12 mouse cellular contexts compared by ENCODE assay signal in the genomic region with DNA sequence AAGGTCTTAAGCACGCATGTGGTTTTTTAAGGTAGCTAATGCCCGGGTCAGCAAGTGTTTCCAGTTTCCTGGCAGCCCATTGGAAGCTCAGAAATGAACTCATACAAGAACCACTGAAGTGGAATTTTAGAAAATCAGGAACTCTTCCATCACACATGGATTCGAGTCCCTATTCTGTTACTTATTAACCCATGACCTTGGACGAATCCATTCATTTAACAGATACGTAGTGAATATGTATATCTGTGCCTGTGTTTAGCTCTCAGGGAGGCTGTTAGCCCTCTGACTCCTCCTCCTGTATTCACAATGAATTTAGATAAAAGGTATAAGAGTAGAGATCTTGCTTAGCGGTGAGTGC. TPM values are rescaled to one million over a fixed set of nuclear protein-coding genes. Genes with fewer than 3 reads are reported as not detected.
A peak's percentile ranks its signal among the peaks of the same experiment; 100 is the strongest.
DNase-seq lines count a peak whose midpoint lies in the region; ATAC-seq and TF ChIP-seq lines count a peak whose summit lies in the region.
"Had no signal": no experiment of that assay in that cellular context is flagged by ENCODE, and none has a peak within 500 bp of the region (broad histone marks: within the 10 kb centered on the region; RNA-seq: fewer than 3 reads in every experiment).

No protein-coding gene starts in this region.

- 67% methylated on average over 6 of the region's 6 CpGs for WGBS in heart, embryonic 16.5 days
- 59% methylated on average over 6 of the region's 6 CpGs for WGBS in thymus, adult 2 months
- WGBS in limb, embryonic 12.5 days, result 44% methylated on average over 6 of the region's 6 CpGs

- no peaks in the 10 kb centered on the region for H3K9me3 ChIP-seq in heart, embryonic 16.5 days (replicated peaks; ENCODE audit: control insufficient read depth, low read length)
- no peaks in the 10 kb centered on the region for H3K9me3 ChIP-seq in limb, embryonic 12.5 days
- H3K9me3 ChIP-seq: hindbrain, embryonic 15.5 days had no signal

- peaks cover 12% of the 10 kb centered on the region for H3K4me1 ChIP-seq in heart, embryonic 16.5 days (ENCODE audit: control insufficient read depth, insufficient read depth, low read length)
- H3K4me1 ChIP-seq in thymus, adult 2 months (replicated peaks; ENCODE audit: control insufficient read depth, insufficient read depth, low read length), result peaks cover 42% of the 10 kb centered on the region
- peaks cover 48% of the 10 kb centered on the region for H3K4me1 ChIP-seq in limb, embryonic 12.5 days (replicated peaks)

- no peak overlapping the region for H3K9ac ChIP-seq in heart, embryonic 16.5 days (ENCODE audit: low read length)
- H3K9ac ChIP-seq in limb, embryonic 12.5 days (replicated peaks), result no peak overlapping the region
- H3K9ac ChIP-seq: hindbrain, embryonic 15.5 days had no signal

- H3K27ac ChIP-seq in heart, embryonic 16.5 days (ENCODE audit: low read length), result peak overlapping the region; percentile 28
- peak overlapping the region; percentile 92 for H3K27ac ChIP-seq in thymus, adult 2 months (ENCODE audit: control insufficient read depth, insufficient read depth, low read length)
- H3K27ac ChIP-seq in limb, embryonic 12.5 days, result 0 out of 2 replicates have a peak overlapping the region, but pooled peaks have one; percentile 35
- H3K27ac ChIP-seq: hindbrain, embryonic 15.5 days had no signal

- H3K4me2 ChIP-seq in heart, embryonic 16.5 days (ENCODE audit: low read depth, low read length), result no peak overlapping the region
- H3K4me2 ChIP-seq in limb, embryonic 12.5 days, result no peak overlapping the region
- H3K4me2 ChIP-seq: hindbrain, embryonic 15.5 days had no signal

- H3K27me3 ChIP-seq in heart, embryonic 16.5 days (ENCODE audit: control insufficient read depth, insufficient read depth, low read length), result no peaks in the 10 kb centered on the region
- no peaks in the 10 kb centered on the region for H3K27me3 ChIP-seq in thymus, adult 2 months (ENCODE audit: control insufficient read depth, insufficient read depth, low read length)
- no peaks in the 10 kb centered on the region for H3K27me3 ChIP-seq in limb, embryonic 12.5 days
- H3K27me3 ChIP-seq: hindbrain, embryonic 15.5 days had no signal

- no peak overlapping the region for H3K4me3 ChIP-seq in heart, embryonic 16.5 days (ENCODE audit: low read length)
- H3K4me3 ChIP-seq in thymus, adult 2 months (ENCODE audit: control insufficient read depth, insufficient read depth, low read length), result no peak overlapping the region
- H3K4me3 ChIP-seq in limb, embryonic 12.5 days (replicated peaks), result no peak overlapping the region
- H3K4me3 ChIP-seq: hindbrain, embryonic 15.5 days had no signal

- ATAC-seq in heart, embryonic 16.5 days (replicated peaks; ENCODE audit: extremely low read depth, insufficient read depth, low FRiP score), result no peak
- ATAC-seq in limb, embryonic 12.5 days (ENCODE audit: insufficient number of reproducible peaks, insufficient read depth, low FRiP score, low TSS enrichment, low read depth), result no peak

- DNase-seq in heart, adult 9 months (ENCODE audit: low spot score in 2 of 2), result no peak
- no peak for DNase-seq in thymus, adult 2 months
- no peak for DNase-seq in thymus, adult 18-20 months
- no peak for DNase-seq in adipocyte (ENCODE audit: low spot score)
- no peak for DNase-seq in right cerebral cortex, postnatal 14 days
- no peak for DNase-seq in ovary, postnatal 36 days (ENCODE audit: low spot score)
- DNase-seq: adrenal gland, postnatal 14 days; cerebellum, postnatal 10 days; lung, adult 2 months had no signal

- no peak for TF ChIP-seq POLR2A in thymus, adult 2 months (IDR thresholded peaks at IDR 0.05; ENCODE audit: control insufficient read depth, extremely low read depth, insufficient read depth, low read length, poor library complexity)

- no peak for TF ChIP-seq CTCF in thymus, adult 2 months (IDR thresholded peaks at IDR 0.05; ENCODE audit: borderline replicate concordance, control insufficient read depth, extremely low read depth, insufficient read depth, low read length, poor library complexity)

- no peaks in the 10 kb centered on the region for H3K36me3 ChIP-seq in heart, embryonic 16.5 days (ENCODE audit: control insufficient read depth, insufficient read depth)
- H3K36me3 ChIP-seq in thymus, adult 2 months (ENCODE audit: control insufficient read depth, insufficient read depth, low read length), result no peaks in the 10 kb centered on the region
- H3K36me3 ChIP-seq in limb, embryonic 12.5 days, result no peaks in the 10 kb centered on the region
- H3K36me3 ChIP-seq: hindbrain, embryonic 15.5 days had no signal

RNA-seq across cellular contexts. Expression of gene Alg14, which starts 54.0 kb away (rescaled TPM):
- 37.9 and 39.8 TPM in 2 replicates for polyA plus RNA-seq in heart, embryonic 16.5 days (2015; fragmentation: Nextera tagmentation; extraction: Ambion mirVana)
- polyA plus RNA-seq in thymus, adult 2 months (2012; rRNA removed), result 11.8 and 14.5 TPM in 2 replicates
- 28.5 and 32.2 TPM in 2 replicates for polyA plus RNA-seq in limb, embryonic 12.5 days (2016; fragmentation: Nextera tagmentation; extraction: Ambion mirVana)

Comparison
In these comparisons a context has a peak if more than half of its experiments do, and no peak if none do; other contexts are left out.
1. H3K27ac ChIP-seq: peak in every context shown above with its lines; median percentile 92 in thymus, adult 2 months; 35 in limb, embryonic 12.5 days; 28 in heart, embryonic 16.5 days.